Mouse (Mus musculus): ENCODE data around the gene Sgms2.

GRCm38 (mm10) chr3:131511616-131512015 is 20.4 kb upstream of the Sgms2 start:
- peak; percentile 30; the same call in 1 of the 2 replicates for TF ChIP-seq CTCF (IDR thresholded peaks at IDR 0.05; ENCODE audit: low read depth)
- TF ChIP-seq EP300 (IDR thresholded peaks at IDR 0.05; ENCODE audit: low read depth): no peak

All from heart, postnatal 0 days (tissue).